Mouse (Mus musculus): Measurements from ENCODE around the gene Prkag2. TPM values are rescaled to one million over a fixed set of nuclear protein-coding genes. Genes with fewer than 3 reads are reported as not detected.

The Prkag2 gene
- total and polyA plus RNA-seq, 2 experiments from 2014 or later, result 62.4 to 112 TPM

GRCm38 (mm10) chr5:24927706-24928105 is 172.7 kb downstream of the Prkag2 start:
- whole genome bisulfite sequencing, result 31% methylated on average over 8 of the region's 8 CpGs
- H3K27ac ChIP-seq (ENCODE audit: low read depth, low read length), result no peak overlapping the region
- no peaks in the 10 kb centered on the region for H3K9me3 ChIP-seq (ENCODE audit: low read length)
- no peak overlapping the region for H3K4me3 ChIP-seq (ENCODE audit: low read depth, low read length)
- H3K4me2 ChIP-seq (ENCODE audit: low read depth), result no peak overlapping the region
- ATAC-seq, result no peak
- no peak for DNase-seq
- no peaks in the 10 kb centered on the region for H3K36me3 ChIP-seq (ENCODE audit: insufficient read depth)
- no peaks in the 10 kb centered on the region for H3K27me3 ChIP-seq (ENCODE audit: insufficient read depth, low read length)
- no peak for TF ChIP-seq CTCF (IDR thresholded peaks at IDR 0.05; ENCODE audit: low read depth)
- H3K9ac ChIP-seq, result no peak overlapping the region
- H3K4me1 ChIP-seq (ENCODE audit: insufficient read depth), result no peaks in the 10 kb centered on the region

GRCm38 (mm10) chr5:24919155-24919554 is 181.3 kb downstream of the Prkag2 start:
- Histone ChIP-seq H3K4me1 (ENCODE audit: insufficient read depth) (no peaks in the 10 kb centered on the region), H3K27ac (ENCODE audit: low read depth, low read length) (no peak overlapping the region), H3K9me3 (ENCODE audit: low read length) (no peaks in the 10 kb centered on the region), H3K27me3 (ENCODE audit: insufficient read depth, low read length) (no peaks in the 10 kb centered on the region), H3K36me3 (ENCODE audit: insufficient read depth) (no peaks in the 10 kb centered on the region), H3K4me2 (ENCODE audit: low read depth) (no peak overlapping the region), H3K4me3 (ENCODE audit: low read depth, low read length) (no peak overlapping the region), H3K9ac (no peak overlapping the region)
- no peak for TF ChIP-seq CTCF (IDR thresholded peaks at IDR 0.05; ENCODE audit: low read depth)
- WGBS, result 65% methylated on average over 1 of the region's 1 CpGs
- DNase-seq (no peak), ATAC-seq (no peak)

DNA sequence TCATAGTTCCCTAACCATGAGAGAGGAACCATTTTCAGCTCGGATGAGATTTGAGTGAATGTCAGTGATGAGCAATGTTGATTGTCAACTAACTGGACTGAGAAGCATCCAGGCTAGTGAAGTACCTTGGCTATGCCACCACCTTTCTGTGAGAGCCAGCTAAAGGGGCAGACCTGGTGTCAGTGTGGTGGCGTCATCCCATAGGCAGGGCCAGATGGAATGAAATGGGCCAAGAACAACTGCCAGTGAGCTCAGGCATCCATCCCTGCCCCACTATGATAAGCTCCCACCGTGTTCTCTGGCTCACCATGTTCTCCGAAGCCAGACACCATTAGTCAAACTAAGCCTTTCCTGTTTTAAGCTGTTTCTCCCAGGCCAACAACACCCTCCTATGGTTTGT is 183.9 kb downstream of the Prkag2 start:
- Histone ChIP-seq H3K4me1 (ENCODE audit: insufficient read depth) (no peaks in the 10 kb centered on the region), H3K9ac (no peak overlapping the region), H3K4me3 (ENCODE audit: low read depth, low read length) (no peak overlapping the region), H3K36me3 (ENCODE audit: insufficient read depth) (no peaks in the 10 kb centered on the region), H3K27ac (ENCODE audit: low read depth, low read length) (no peak overlapping the region), H3K27me3 (ENCODE audit: insufficient read depth, low read length) (no peaks in the 10 kb centered on the region), H3K4me2 (ENCODE audit: low read depth) (no peak overlapping the region), H3K9me3 (ENCODE audit: low read length) (no peaks in the 10 kb centered on the region)
- ATAC-seq (no peak), DNase-seq (no peak)
- no peak for TF ChIP-seq CTCF (IDR thresholded peaks at IDR 0.05; ENCODE audit: low read depth)
- WGBS, result 84% methylated on average over 4 of the region's 4 CpGs

DNA sequence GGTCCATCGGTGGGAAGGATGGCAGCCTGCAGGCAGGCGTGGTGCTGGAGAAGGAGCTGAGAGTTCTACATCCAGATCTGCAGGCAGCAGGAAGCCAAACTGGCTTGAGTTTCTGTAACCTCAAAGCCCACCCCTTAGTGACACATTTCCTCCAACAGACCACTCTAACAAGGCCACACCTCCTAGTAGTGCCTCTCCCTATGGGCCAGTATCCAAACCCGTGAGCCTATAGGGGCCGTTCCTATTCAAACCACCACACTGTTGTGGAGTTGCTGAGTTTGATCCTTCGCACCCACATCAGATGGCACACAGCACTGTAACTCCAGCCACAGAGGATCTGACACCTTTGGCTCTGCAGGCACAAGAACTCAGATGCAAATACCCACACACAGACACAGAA is 185.3 kb downstream of the Prkag2 start:
- Histone ChIP-seq H3K9ac (no peak overlapping the region), H3K4me1 (ENCODE audit: insufficient read depth) (no peaks in the 10 kb centered on the region), H3K27me3 (ENCODE audit: insufficient read depth, low read length) (no peaks in the 10 kb centered on the region), H3K27ac (ENCODE audit: low read depth, low read length) (no peak overlapping the region), H3K4me3 (ENCODE audit: low read depth, low read length) (no peak overlapping the region), H3K36me3 (ENCODE audit: insufficient read depth) (no peaks in the 10 kb centered on the region), H3K4me2 (ENCODE audit: low read depth) (no peak overlapping the region), H3K9me3 (ENCODE audit: low read length) (no peaks in the 10 kb centered on the region)
- TF ChIP-seq CTCF (IDR thresholded peaks at IDR 0.05; ENCODE audit: low read depth), result no peak
- ATAC-seq (no peak), DNase-seq (no peak)
- WGBS, result 68% methylated on average over 5 of the region's 5 CpGs

GRCm38 (mm10) chr5:24913656-24914055 is 186.8 kb downstream of the Prkag2 start:
- DNase-seq, result no peak
- no peak overlapping the region for H3K4me2 ChIP-seq (ENCODE audit: low read depth)
- no peak for ATAC-seq
- no peak overlapping the region for H3K27ac ChIP-seq (ENCODE audit: low read depth, low read length)
- no peaks in the 10 kb centered on the region for H3K9me3 ChIP-seq (ENCODE audit: low read length)
- H3K27me3 ChIP-seq (ENCODE audit: insufficient read depth, low read length), result no peaks in the 10 kb centered on the region
- H3K9ac ChIP-seq, result no peak overlapping the region
- H3K36me3 ChIP-seq (ENCODE audit: insufficient read depth), result no peaks in the 10 kb centered on the region
- no peak for TF ChIP-seq CTCF (IDR thresholded peaks at IDR 0.05; ENCODE audit: low read depth)
- H3K4me3 ChIP-seq (ENCODE audit: low read depth, low read length), result no peak overlapping the region
- no peaks in the 10 kb centered on the region for H3K4me1 ChIP-seq (ENCODE audit: insufficient read depth)
- 75% methylated on average over 6 of the region's 6 CpGs for WGBS

DNA sequence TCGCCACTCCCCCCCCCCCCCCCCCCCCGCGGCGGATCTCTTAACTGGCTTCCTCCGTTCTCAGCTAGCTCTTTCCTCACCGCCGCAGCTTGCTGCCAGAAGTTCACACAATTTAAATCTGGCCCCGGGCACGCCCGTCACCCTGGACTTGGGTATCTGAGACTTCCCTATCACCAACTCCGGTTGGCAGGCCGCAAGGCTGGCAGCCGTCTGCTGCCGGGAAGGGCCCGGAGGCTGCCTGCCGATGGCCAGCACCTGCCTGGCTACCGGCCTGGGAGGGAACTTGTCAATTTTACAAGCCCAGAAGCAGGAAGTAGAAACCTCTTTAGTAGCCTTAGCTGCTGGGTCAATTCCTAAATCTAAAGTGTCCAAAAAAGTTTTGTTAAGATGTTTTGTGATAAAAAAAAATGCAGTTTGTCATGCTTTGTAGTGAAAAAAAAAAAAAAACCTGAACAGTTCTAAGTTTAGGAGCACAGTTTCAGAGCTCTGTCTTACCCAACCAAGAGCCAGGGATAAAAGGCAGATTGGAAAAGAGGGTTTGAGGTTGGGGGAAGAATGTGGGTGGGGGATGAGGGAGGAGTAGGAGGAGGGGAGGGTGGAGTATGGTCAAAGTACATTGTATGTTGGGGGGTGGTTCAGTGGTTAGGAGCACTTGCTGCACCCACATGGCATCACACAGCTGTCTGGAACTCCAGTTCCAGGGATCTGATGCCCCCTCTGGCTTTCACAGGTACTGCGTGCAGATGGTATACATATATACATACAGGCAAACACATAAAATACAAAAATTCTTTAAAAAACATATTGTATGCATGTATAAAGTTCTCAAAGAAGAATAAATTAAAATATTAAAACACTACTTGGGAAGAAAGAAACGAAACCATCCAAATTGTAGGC is 191.4 kb downstream of the Prkag2 start:
- H3K36me3 ChIP-seq (ENCODE audit: insufficient read depth), result 0 out of 2 replicates have a peak, but pooled peaks cover 3% of the 10 kb centered on the region
- WGBS, result 12% methylated on average over 18 of the region's 19 CpGs
- DNase-seq, result peak; percentile 71
- H3K4me1 ChIP-seq (ENCODE audit: insufficient read depth), result peaks cover 13% of the 10 kb centered on the region; the same call in 1 of the 2 replicates
- H3K9ac ChIP-seq, result peak overlapping the region; percentile 90
- peak overlapping the region; percentile 90 for H3K27ac ChIP-seq (ENCODE audit: low read depth, low read length)
- peak; percentile 69 for TF ChIP-seq CTCF (IDR thresholded peaks at IDR 0.05; ENCODE audit: low read depth)
- ATAC-seq, result no peak
- peak overlapping the region; percentile 64 for H3K4me2 ChIP-seq (ENCODE audit: low read depth)
- peak overlapping the region; percentile 83 for H3K4me3 ChIP-seq (ENCODE audit: low read depth, low read length)
- no peaks in the 10 kb centered on the region for H3K9me3 ChIP-seq (ENCODE audit: low read length)
- no peaks in the 10 kb centered on the region for H3K27me3 ChIP-seq (ENCODE audit: insufficient read depth, low read length)

GRCm38 (mm10) chr5:24908141-24908819 is 192.2 kb downstream of the Prkag2 start:
- peak overlapping the region; percentile 90 for H3K27ac ChIP-seq (ENCODE audit: low read depth, low read length)
- DNase-seq, result peak; percentile 93
- whole genome bisulfite sequencing, result 4% methylated on average over 34 of the region's 87 CpGs

More at GRCm38 (mm10) chr5:24908141-24908819, 192.2 kb downstream of the Prkag2 start:
- H3K36me3 ChIP-seq (ENCODE audit: insufficient read depth), result 0 out of 2 replicates have a peak, but pooled peaks cover 3% of the 10 kb centered on the region
- peaks cover 13% of the 10 kb centered on the region; the same call in 1 of the 2 replicates for H3K4me1 ChIP-seq (ENCODE audit: insufficient read depth)
- TF ChIP-seq CTCF (IDR thresholded peaks at IDR 0.05; ENCODE audit: low read depth), result peak; percentile 70
- H3K4me2 ChIP-seq (ENCODE audit: low read depth), result peak overlapping the region; percentile 64
- H3K9ac ChIP-seq, result peak overlapping the region; percentile 90
- ATAC-seq, result peak; percentile 94
- peak overlapping the region; percentile 83 for H3K4me3 ChIP-seq (ENCODE audit: low read depth, low read length)
- H3K9me3 ChIP-seq (ENCODE audit: low read length), result no peaks in the 10 kb centered on the region
- no peaks in the 10 kb centered on the region for H3K27me3 ChIP-seq (ENCODE audit: insufficient read depth, low read length)
